Mouse (Mus musculus) testis, adult 2 months (tissue): ENCODE measurements around the gene Elobl.

Source experiments
- CTCF ChIP-seq: fragments of 200-500 bp; IDR thresholded peaks from 2 replicates; pipeline ENCODE4 v1.5.1; 2012; ENCODE audit warnings: low read depth, mild to moderate bottlenecking, inconsistent platforms, low read length, moderate library complexity; ENCODE audit not compliant: control insufficient read depth, insufficient read depth, insufficient replicate concordance
- POLR2A ChIP-seq: fragments of 200-500 bp; IDR thresholded peaks from 2 replicates; pipeline ENCODE4 v1.6.1; 2012; ENCODE audit warnings: low read depth, mild to moderate bottlenecking, inconsistent platforms, low read length, moderate library complexity; ENCODE audit not compliant: control insufficient read depth

DNA sequence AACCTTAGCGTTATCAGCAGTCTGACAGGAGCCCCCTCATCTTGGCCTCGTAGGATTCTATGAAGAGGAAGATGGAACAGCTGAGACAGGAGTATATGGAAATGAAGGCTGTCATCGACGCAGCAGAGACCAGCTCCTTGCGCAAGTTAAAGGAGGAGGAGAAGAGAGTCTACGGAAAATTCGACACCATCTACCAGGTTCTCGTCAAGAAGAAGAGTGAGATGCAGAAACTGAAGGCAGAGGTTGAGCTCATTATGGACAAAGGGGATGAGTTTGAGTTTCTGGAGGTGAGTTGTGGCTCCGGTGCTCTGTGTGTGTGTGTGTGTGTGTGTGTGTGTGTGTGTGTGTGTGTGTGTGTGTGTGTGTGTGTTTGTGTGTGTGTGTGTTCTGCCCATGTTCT is 42.3 kb upstream of the Elobl start:
- TF ChIP-seq CTCF (no peak), POLR2A (no peak)
